Mouse (Mus musculus) left cerebral cortex, adult 8-10 months (tissue): Measurements from ENCODE around the gene Patl1. TPM values are rescaled to one million over a fixed set of nuclear protein-coding genes. Genes with fewer than 3 reads are reported as not detected.
"Not testable (repeated sequence)": the region's sequence is repeated elsewhere in the genome, so short reads cannot be mapped to it uniquely, and the experiment has no call there.

Experiments used
- DNase-seq, 2 experiments: peaks; one replicate each; pipeline ENCODE4 v3.0.0; 2022; ENCODE audit warnings: low spot score in 2 of 2
- microRNA-seq, 2 experiments: library from miRNA; unstranded; fragments of <30 nt; microRNA quantifications; one replicate each; pipeline ENCODE4 v1.2.0; 2022
- total RNA-seq, 4 experiments: library from RNA; stranded (reverse); gene quantifications; 2 replicates each; pipeline ENCODE4 v1.2.4; 2022

Patl1 gene
- total RNA-seq, 4 experiments from 2014 or later = 19.4 to 22.9 (median 21.1) TPM

- peak; percentile 37 to 51 for DNase-seq
Observed at GRCm38 (mm10) chr19:11966201-11966636, 54.0 kb downstream of the Patl1 start.

GRCm38 (mm10) chr19:11969155-11970050, 57.2 kb downstream of the Patl1 start:
- DNase-seq = no peak

DNA sequence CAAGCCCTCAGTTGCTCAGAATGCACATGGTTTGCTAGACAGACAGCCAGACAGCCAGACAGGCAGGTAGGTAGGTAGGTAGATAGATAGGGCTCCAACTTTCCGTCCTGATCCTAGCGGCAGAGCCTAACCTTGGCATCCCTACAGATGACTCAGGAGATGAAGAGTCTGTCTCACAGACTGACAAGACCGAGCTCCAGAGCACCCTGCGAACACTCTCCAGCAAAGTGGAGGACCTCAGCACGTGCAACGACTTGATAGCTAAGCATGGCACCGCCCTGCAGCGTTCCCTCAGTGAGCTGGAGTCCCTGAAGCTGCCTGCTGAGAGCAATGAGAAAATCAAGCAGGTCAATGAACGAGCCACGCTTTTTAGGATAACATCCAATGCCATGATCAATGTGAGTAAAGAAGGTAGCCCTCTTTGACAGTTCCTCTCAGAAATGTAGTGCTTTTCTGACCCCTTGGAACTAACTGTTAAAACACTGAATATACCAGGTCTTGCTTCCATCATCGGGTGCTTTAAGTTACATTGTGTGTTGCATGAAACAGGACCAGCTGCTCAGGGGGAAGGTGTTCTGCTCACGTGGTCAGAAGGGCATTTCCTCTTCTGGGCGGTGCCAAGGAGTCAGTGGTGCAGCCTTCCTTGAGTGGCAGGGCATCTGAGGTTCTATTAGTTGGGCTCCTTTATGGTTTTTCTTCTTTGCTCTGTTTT, 61.5 kb downstream of the Patl1 start:
- DNase-seq = no peak

DNA sequence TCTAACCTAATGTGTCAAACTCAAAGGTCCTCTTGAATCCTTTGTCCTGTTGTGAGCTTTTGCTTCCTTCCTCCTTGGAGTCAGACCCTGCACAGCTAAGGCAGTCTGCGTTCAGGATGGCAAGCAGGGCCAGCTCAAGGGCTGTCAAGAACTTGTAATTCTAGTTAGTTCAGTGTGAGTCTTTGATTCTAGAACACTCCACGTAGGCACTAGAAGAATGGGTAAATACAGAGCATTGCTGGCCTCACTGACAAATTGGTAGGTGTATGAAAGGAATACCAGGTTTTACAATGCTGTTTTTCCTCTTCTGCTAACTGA, 62.0 kb downstream of the Patl1 start:
- DNase-seq = no peak

DNA sequence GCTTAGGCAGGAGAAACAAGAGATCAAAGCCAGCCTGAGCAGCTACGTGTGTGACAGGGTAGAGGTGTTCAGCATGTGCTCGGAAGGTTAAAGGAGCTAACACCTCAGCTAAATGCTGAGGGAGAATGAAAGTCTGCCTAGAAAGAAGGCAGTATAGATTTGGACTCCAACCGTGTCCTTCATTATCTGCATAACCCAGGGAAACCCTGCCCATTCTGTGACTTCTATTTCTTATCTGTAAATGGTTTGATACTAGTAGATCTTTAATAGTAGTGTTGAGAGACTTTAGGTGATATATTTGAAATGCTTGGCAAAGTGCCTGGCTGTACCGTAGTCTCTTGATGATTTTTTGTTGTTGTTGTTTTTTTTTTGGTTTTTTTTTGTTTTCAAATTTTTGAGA, 63.5 kb downstream of the Patl1 start:
- DNase-seq = no peak

DNA sequence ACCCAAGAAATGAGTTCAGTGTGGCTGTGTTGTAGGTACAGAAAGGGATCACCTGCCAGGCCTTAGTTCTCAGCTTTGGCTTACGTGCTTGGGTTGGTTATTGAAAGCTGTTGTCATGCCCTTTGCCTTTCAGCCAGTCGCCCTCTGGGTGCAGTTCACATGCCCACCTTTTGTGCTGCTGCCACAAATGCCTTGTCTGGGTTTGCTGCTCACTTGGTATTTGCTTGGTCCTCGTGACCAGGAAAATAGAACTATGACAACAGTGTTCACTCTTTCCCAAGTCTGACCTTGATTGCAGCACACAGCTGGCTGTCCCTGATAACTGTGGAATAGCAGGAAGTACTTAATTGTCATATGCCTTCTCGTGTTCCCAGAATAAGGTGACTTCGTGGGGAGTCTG, 65.2 kb downstream of the Patl1 start:
- DNase-seq = no peak

- DNase-seq = no peak
Observed at GRCm38 (mm10) chr19:11980471-11980870, 68.3 kb downstream of the Patl1 start.

- not testable (repeated sequence) for DNase-seq
Observed at GRCm38 (mm10) chr19:11984614-11985013, 72.4 kb downstream of the Patl1 start.

DNA sequence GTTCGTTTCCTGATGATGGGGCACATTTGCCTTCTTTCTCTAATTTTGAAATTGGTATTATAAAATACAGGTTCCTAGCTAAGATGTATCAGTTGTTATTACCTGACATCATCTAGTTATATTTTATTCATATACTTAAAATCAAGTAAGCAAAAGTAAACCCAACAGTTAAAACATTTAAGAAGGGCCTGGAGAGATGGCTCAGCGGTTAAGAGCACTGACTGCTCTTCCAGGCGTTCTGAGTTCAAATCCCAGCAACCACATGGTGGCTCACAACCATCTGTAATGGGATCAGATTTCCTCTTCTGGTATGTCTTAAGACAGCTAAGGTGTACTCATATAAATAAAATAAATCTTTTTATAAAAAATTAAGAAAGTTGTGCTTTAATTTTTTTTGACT, 75.6 kb downstream of the Patl1 start:
- no peak for DNase-seq

- no peak for DNase-seq
Observed at GRCm38 (mm10) chr19:11989334-11989733, 77.1 kb downstream of the Patl1 start.

DNA sequence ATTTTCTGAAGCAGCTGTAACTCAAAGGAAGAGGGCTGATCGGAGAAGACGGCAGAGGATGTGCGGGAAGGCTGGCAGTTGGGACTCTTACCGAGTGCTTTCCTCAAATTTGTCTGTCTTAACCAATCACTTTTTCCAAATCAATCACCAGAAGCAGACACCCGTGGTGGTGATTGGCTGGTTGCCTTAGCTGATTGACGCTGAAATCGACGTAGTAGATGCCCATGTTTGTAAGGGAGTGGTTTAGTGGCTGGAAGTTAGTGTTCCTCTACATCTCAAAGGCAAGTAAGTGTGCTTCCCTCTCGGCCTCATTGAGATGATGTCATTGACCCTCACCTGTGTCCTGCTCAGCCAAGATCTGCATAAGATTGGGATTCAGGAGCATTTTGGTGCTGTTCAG, 79.8 kb downstream of the Patl1 start:
- DNase-seq = no peak

- no peak for DNase-seq
Observed at GRCm38 (mm10) chr19:11992441-11993029, 80.3 kb downstream of the Patl1 start.

Small RNAs within 50 kb of the gene (microRNA-seq; reads per million reads assigned to microRNA genes)
- 6.8 to 8.4 reads per million in 2 experiments for gene Mir6994

Other genes starting within 250 kb of the Patl1 start
- gene Oosp1, start 221.2 kb upstream of the Patl1 start, total RNA-seq = not detected
- gene Oosp3, start 215.3 kb upstream of the Patl1 start, total RNA-seq = not detected
- gene Gif, start 164.8 kb upstream of the Patl1 start, total RNA-seq = not detected
- gene Mrpl16, start 142.0 kb upstream of the Patl1 start, total RNA-seq = 10 to 100 TPM; 36.1 to 45.6 (median 42.7) TPM
- 10 to 100 TPM; 27.7 to 33.8 (median 29.7) TPM for gene Stx3, start 93.0 kb upstream of the Patl1 start, total RNA-seq
- not detected for gene Olfr1417, start 73.2 kb upstream of the Patl1 start, total RNA-seq
- not detected for gene Olfr1418, start 51.3 kb upstream of the Patl1 start, total RNA-seq
- gene Olfr1419, start 37.3 kb upstream of the Patl1 start, total RNA-seq = under 1 TPM in 1 of 4 experiments, not detected in 3; 0.13 TPM
- gene Olfr1420, start 25.8 kb upstream of the Patl1 start, total RNA-seq = not detected
- 10 to 100 TPM; 56.8 to 62.7 (median 59.6) TPM for gene Osbp, start 53.5 kb downstream of the Patl1 start, total RNA-seq
- gene Olfr1423, start 128.9 kb downstream of the Patl1 start, total RNA-seq = not detected
- not detected for gene Olfr1424, start 150.3 kb downstream of the Patl1 start, total RNA-seq
- not detected for gene Olfr1425, start 165.3 kb downstream of the Patl1 start, total RNA-seq
- gene Olfr1426, start 179.6 kb downstream of the Patl1 start, total RNA-seq = not detected
- gene Olfr1427, start 190.9 kb downstream of the Patl1 start, total RNA-seq = not detected
- gene Olfr1428, start 203.5 kb downstream of the Patl1 start, total RNA-seq = not detected
- not detected for gene Olfr76, start 210.8 kb downstream of the Patl1 start, total RNA-seq